Mouse (Mus musculus) stomach, postnatal 0 days (tissue): ENCODE results near the gene Xxylt1.

ENCODE experiments used
- CTCF ChIP-seq: IDR thresholded peaks from 2 replicates; pipeline ENCODE4 v1.5.1; 2016; ENCODE audit warnings: antibody characterized with exemption, low read depth, mild to moderate bottlenecking, moderate library complexity
- EP300 ChIP-seq: optimal IDR thresholded peaks from 2 replicates; pipeline ENCODE3; 2016; ENCODE audit warnings: antibody characterized with exemption

GRCm38 (mm10) chr16:30934967-30935690 lies 146.1 kb downstream of the Xxylt1 start:
- TF ChIP-seq CTCF (no peak), EP300 (no peak)
